Mouse (Mus musculus): ENCODE data around the gene Ccpg1os. TPM values are rescaled to one million over a fixed set of nuclear protein-coding genes. Genes with fewer than 3 reads are reported as not detected.

The Ccpg1os gene
- polyA plus RNA-seq, 1 experiment from 2014 or later, result 16.4 TPM

- 63% methylated on average over 7 of the region's 7 CpGs for WGBS
- Histone ChIP-seq H3K36me3 (ENCODE audit: control insufficient read depth, insufficient read depth) (no peaks in the 10 kb centered on the region), H3K4me3 (ENCODE audit: low read length) (no peak overlapping the region), H3K4me2 (ENCODE audit: low read depth, low read length) (no peak overlapping the region), H3K9ac (ENCODE audit: low read length) (no peak overlapping the region), H3K27ac (ENCODE audit: low read length) (no peak overlapping the region), H3K9me3 (replicated peaks; ENCODE audit: control insufficient read depth, low read length) (no peaks in the 10 kb centered on the region), H3K4me1 (ENCODE audit: control insufficient read depth, insufficient read depth, low read length) (no peaks in the 10 kb centered on the region), H3K27me3 (ENCODE audit: control insufficient read depth, insufficient read depth, low read length) (no peaks in the 10 kb centered on the region)
- no peak for ATAC-seq (replicated peaks; ENCODE audit: extremely low read depth, insufficient read depth, low FRiP score)
Observed at GRCm38 (mm10) chr9:72969874-72970273, 15.3 kb downstream of the Ccpg1os start.

GRCm38 (mm10) chr9:72968349-72969061 lies 16.7 kb downstream of the Ccpg1os start:
- Histone ChIP-seq H3K4me1 (ENCODE audit: control insufficient read depth, insufficient read depth, low read length) (no peaks in the 10 kb centered on the region), H3K27ac (ENCODE audit: low read length) (no peak overlapping the region), H3K4me3 (ENCODE audit: low read length) (no peak overlapping the region), H3K36me3 (ENCODE audit: control insufficient read depth, insufficient read depth) (no peaks in the 10 kb centered on the region), H3K9me3 (replicated peaks; ENCODE audit: control insufficient read depth, low read length) (no peaks in the 10 kb centered on the region), H3K9ac (ENCODE audit: low read length) (no peak overlapping the region), H3K4me2 (ENCODE audit: low read depth, low read length) (no peak overlapping the region), H3K27me3 (ENCODE audit: control insufficient read depth, insufficient read depth, low read length) (no peaks in the 10 kb centered on the region)
- peak; percentile 52; the same call in 1 of the 2 replicates for ATAC-seq (replicated peaks; ENCODE audit: extremely low read depth, insufficient read depth, low FRiP score)
- WGBS, result 29% methylated on average over 11 of the region's 11 CpGs

- no peaks in the 10 kb centered on the region for H3K36me3 ChIP-seq (ENCODE audit: control insufficient read depth, insufficient read depth)
- no peak for ATAC-seq (replicated peaks; ENCODE audit: extremely low read depth, insufficient read depth, low FRiP score)
- no peak overlapping the region for H3K9ac ChIP-seq (ENCODE audit: low read length)
- H3K4me2 ChIP-seq (ENCODE audit: low read depth, low read length), result no peak overlapping the region
- whole genome bisulfite sequencing, result 72% methylated on average over 15 of the region's 15 CpGs
- no peaks in the 10 kb centered on the region for H3K27me3 ChIP-seq (ENCODE audit: control insufficient read depth, insufficient read depth, low read length)
- H3K4me3 ChIP-seq (ENCODE audit: low read length), result no peak overlapping the region
- no peaks in the 10 kb centered on the region for H3K9me3 ChIP-seq (replicated peaks; ENCODE audit: control insufficient read depth, low read length)
- no peaks in the 10 kb centered on the region for H3K4me1 ChIP-seq (ENCODE audit: control insufficient read depth, insufficient read depth, low read length)
- no peak overlapping the region for H3K27ac ChIP-seq (ENCODE audit: low read length)
Observed at GRCm38 (mm10) chr9:72961959-72962358, 23.2 kb downstream of the Ccpg1os start.

GRCm38 (mm10) chr9:72961346-72961745 lies 23.8 kb downstream of the Ccpg1os start:
- no peak for ATAC-seq (replicated peaks; ENCODE audit: extremely low read depth, insufficient read depth, low FRiP score)
- no peaks in the 10 kb centered on the region for H3K27me3 ChIP-seq (ENCODE audit: control insufficient read depth, insufficient read depth, low read length)
- H3K4me2 ChIP-seq (ENCODE audit: low read depth, low read length), result no peak overlapping the region
- H3K4me1 ChIP-seq (ENCODE audit: control insufficient read depth, insufficient read depth, low read length), result no peaks in the 10 kb centered on the region
- H3K27ac ChIP-seq (ENCODE audit: low read length), result no peak overlapping the region
- H3K9ac ChIP-seq (ENCODE audit: low read length), result no peak overlapping the region
- no peaks in the 10 kb centered on the region for H3K9me3 ChIP-seq (replicated peaks; ENCODE audit: control insufficient read depth, low read length)
- H3K36me3 ChIP-seq (ENCODE audit: control insufficient read depth, insufficient read depth), result no peaks in the 10 kb centered on the region
- no peak overlapping the region for H3K4me3 ChIP-seq (ENCODE audit: low read length)
- WGBS, result 57% methylated on average over 8 of the region's 8 CpGs

- Histone ChIP-seq H3K27me3 (ENCODE audit: control insufficient read depth, insufficient read depth, low read length) (no peaks in the 10 kb centered on the region), H3K9ac (ENCODE audit: low read length) (peak within 1 kb of the TSS; percentile 77), H3K4me3 (ENCODE audit: low read length) (peak within 1 kb of the TSS; percentile 84), H3K4me2 (ENCODE audit: low read depth, low read length) (peak within 1 kb of the TSS; percentile 88), H3K36me3 (ENCODE audit: control insufficient read depth, insufficient read depth) (no peaks in the 10 kb centered on the region), H3K4me1 (ENCODE audit: control insufficient read depth, insufficient read depth, low read length) (no peaks in the 10 kb centered on the region), H3K27ac (ENCODE audit: low read length) (peak within 1 kb of the TSS; percentile 11; the same call in 1 of the 2 replicates), H3K9me3 (replicated peaks; ENCODE audit: control insufficient read depth, low read length) (no peaks in the 10 kb centered on the region)
- ATAC-seq (replicated peaks; ENCODE audit: extremely low read depth, insufficient read depth, low FRiP score), result peak; percentile 84
- 3% methylated on average over 43 of the region's 43 CpGs for WGBS
Observed at GRCm38 (mm10) chr9:72958521-72959450, 26.4 kb downstream of the Ccpg1os start, which contains the start of the genes Dyx1c1 and Gm44503. Gene Dyx1c1, plus strand, starts transcription at chr9:72958785. Gene Gm44503, plus strand, starts transcription at chr9:72958852.

GRCm38 (mm10) chr9:72955546-72955945 lies 29.6 kb downstream of the Ccpg1os start:
- Histone ChIP-seq H3K9me3 (replicated peaks; ENCODE audit: control insufficient read depth, low read length) (no peaks in the 10 kb centered on the region), H3K36me3 (ENCODE audit: control insufficient read depth, insufficient read depth) (no peaks in the 10 kb centered on the region), H3K4me3 (ENCODE audit: low read length) (no peak overlapping the region), H3K27ac (ENCODE audit: low read length) (no peak overlapping the region), H3K4me2 (ENCODE audit: low read depth, low read length) (no peak overlapping the region), H3K4me1 (ENCODE audit: control insufficient read depth, insufficient read depth, low read length) (no peaks in the 10 kb centered on the region), H3K9ac (ENCODE audit: low read length) (no peak overlapping the region), H3K27me3 (ENCODE audit: control insufficient read depth, insufficient read depth, low read length) (no peaks in the 10 kb centered on the region)
- ATAC-seq (replicated peaks; ENCODE audit: extremely low read depth, insufficient read depth, low FRiP score), result no peak
- 22% methylated on average over 1 of the region's 1 CpGs for WGBS

- 45% methylated on average over 2 of the region's 2 CpGs for WGBS
- Histone ChIP-seq H3K4me1 (ENCODE audit: control insufficient read depth, insufficient read depth, low read length) (no peaks in the 10 kb centered on the region), H3K36me3 (ENCODE audit: control insufficient read depth, insufficient read depth) (no peaks in the 10 kb centered on the region), H3K4me3 (ENCODE audit: low read length) (no peak overlapping the region), H3K27ac (ENCODE audit: low read length) (no peak overlapping the region), H3K9ac (ENCODE audit: low read length) (no peak overlapping the region), H3K4me2 (ENCODE audit: low read depth, low read length) (no peak overlapping the region), H3K27me3 (ENCODE audit: control insufficient read depth, insufficient read depth, low read length) (no peaks in the 10 kb centered on the region), H3K9me3 (replicated peaks; ENCODE audit: control insufficient read depth, low read length) (no peaks in the 10 kb centered on the region)
- ATAC-seq (replicated peaks; ENCODE audit: extremely low read depth, insufficient read depth, low FRiP score), result no peak
Observed at GRCm38 (mm10) chr9:72954746-72955145, 30.4 kb downstream of the Ccpg1os start.

- H3K4me3 ChIP-seq (ENCODE audit: low read length), result no peak overlapping the region
- H3K27me3 ChIP-seq (ENCODE audit: control insufficient read depth, insufficient read depth, low read length), result no peaks in the 10 kb centered on the region
- 66% methylated on average over 7 of the region's 7 CpGs for WGBS
- no peak overlapping the region for H3K9ac ChIP-seq (ENCODE audit: low read length)
- H3K27ac ChIP-seq (ENCODE audit: low read length), result no peak overlapping the region
- no peaks in the 10 kb centered on the region for H3K4me1 ChIP-seq (ENCODE audit: control insufficient read depth, insufficient read depth, low read length)
- no peak for ATAC-seq (replicated peaks; ENCODE audit: extremely low read depth, insufficient read depth, low FRiP score)
- H3K9me3 ChIP-seq (replicated peaks; ENCODE audit: control insufficient read depth, low read length), result peaks cover 5% of the 10 kb centered on the region; the same call in 1 of the 2 replicates
- peaks cover 15% of the 10 kb centered on the region for H3K36me3 ChIP-seq (ENCODE audit: control insufficient read depth, insufficient read depth)
- no peak overlapping the region for H3K4me2 ChIP-seq (ENCODE audit: low read depth, low read length)
Observed at GRCm38 (mm10) chr9:72949572-72949971, 35.6 kb downstream of the Ccpg1os start.

- H3K27me3 ChIP-seq (ENCODE audit: control insufficient read depth, insufficient read depth, low read length), result no peaks in the 10 kb centered on the region
- H3K36me3 ChIP-seq (ENCODE audit: control insufficient read depth, insufficient read depth), result peaks cover 18% of the 10 kb centered on the region
- H3K4me3 ChIP-seq (ENCODE audit: low read length), result no peak overlapping the region
- peaks cover 5% of the 10 kb centered on the region; the same call in 1 of the 2 replicates for H3K9me3 ChIP-seq (replicated peaks; ENCODE audit: control insufficient read depth, low read length)
- no peak overlapping the region for H3K4me2 ChIP-seq (ENCODE audit: low read depth, low read length)
- H3K27ac ChIP-seq (ENCODE audit: low read length), result no peak overlapping the region
- WGBS, result 95% methylated on average over 1 of the region's 1 CpGs
- ATAC-seq (replicated peaks; ENCODE audit: extremely low read depth, insufficient read depth, low FRiP score), result no peak
- H3K4me1 ChIP-seq (ENCODE audit: control insufficient read depth, insufficient read depth, low read length), result no peaks in the 10 kb centered on the region
- no peak overlapping the region for H3K9ac ChIP-seq (ENCODE audit: low read length)
Observed at GRCm38 (mm10) chr9:72947010-72947409, 38.2 kb downstream of the Ccpg1os start.

Measured in heart, embryonic 16.5 days (tissue).